Mouse (Mus musculus) neural tube, embryonic 12.5 days (tissue): ENCODE measurements around the gene Dapp1. TPM values are rescaled to one million over a fixed set of nuclear protein-coding genes. Genes with fewer than 3 reads are reported as not detected.
A peak's percentile ranks its signal among the peaks of the same experiment; 100 is the strongest.
"Not testable (repeated sequence)": the region's sequence is repeated elsewhere in the genome, so short reads cannot be mapped to it uniquely, and the experiment has no call there.

ENCODE experiments used
- ATAC-seq: fragments of 200-750 bp; cut with Nextera tagmentation; 2 replicates; pipeline ENCODE4 v1.8.0; 2017; ENCODE audit warnings: low read depth, mild to moderate bottlenecking, moderate TSS enrichment, moderate library complexity; ENCODE audit not compliant: low FRiP score
- H3K27ac ChIP-seq: fragments of 300-500 bp; sonication (generic); 2 replicates; pipeline ENCODE4 v1.5.1; 2016
- H3K27me3 ChIP-seq: fragments of 300-500 bp; sonication (generic); replicated peaks from 2 replicates; pipeline ENCODE4 v1.6.1; 2016; ENCODE audit warnings: mild to moderate bottlenecking
- H3K36me3 ChIP-seq: fragments of 300-500 bp; sonication (generic); 2 replicates; pipeline ENCODE4 v1.6.1; 2016; ENCODE audit warnings: mild to moderate bottlenecking
- H3K4me1 ChIP-seq: fragments of 300-500 bp; sonication (generic); 2 replicates; pipeline ENCODE4 v1.6.1; 2016
- H3K4me2 ChIP-seq: fragments of 300-500 bp; sonication (generic); replicated peaks from 2 replicates; pipeline ENCODE4 v1.6.1; 2016; ENCODE audit warnings: mild to moderate bottlenecking
- H3K4me3 ChIP-seq: fragments of 300-500 bp; sonication (generic); 2 replicates; pipeline ENCODE4 v1.5.1; 2016
- H3K9ac ChIP-seq: fragments of 300-500 bp; sonication (generic); 2 replicates; pipeline ENCODE4 v1.6.1; 2016; ENCODE audit warnings: mild to moderate bottlenecking
- H3K9me3 ChIP-seq: fragments of 300-500 bp; sonication (generic); 2 replicates; pipeline ENCODE4 v1.6.1; 2016; ENCODE audit warnings: mild to moderate bottlenecking
- WGBS: fragments of 180-500 bp; shearing (Covaris S2); methylation state at CpG from one replicate; pipeline ENCODE4 v1.1.7; 2016; 5-methylcytosine and 5-hydroxymethylcytosine counted together
- polyA plus RNA-seq: library from polyadenylated mRNA; unstranded; fragments of >200 nt; fragmentation: Nextera tagmentation; extraction: Ambion mirVana; gene quantifications from 2 replicates; pipeline ENCODE4 v1.2.1, GENCODE M21; 2016

Dapp1 gene
- polyA plus RNA-seq, 1 experiment from 2014 or later: 2.2 TPM

GRCm38 (mm10) chr3:137929940-137930339 is 51.4 kb downstream of the Dapp1 start:
- H3K27ac ChIP-seq: no peak overlapping the region
- no peak overlapping the region for H3K4me2 ChIP-seq
- no peaks in the 10 kb centered on the region for H3K27me3 ChIP-seq
- H3K36me3 ChIP-seq: peaks cover 32% of the 10 kb centered on the region
- no peaks in the 10 kb centered on the region for H3K9me3 ChIP-seq
- no peak overlapping the region for H3K9ac ChIP-seq
- no peak overlapping the region for H3K4me3 ChIP-seq
- ATAC-seq: no peak
- WGBS: 95% methylated on average over 3 of the region's 3 CpGs
- no peaks in the 10 kb centered on the region for H3K4me1 ChIP-seq

GRCm38 (mm10) chr3:137927010-137927409 is 54.3 kb downstream of the Dapp1 start:
- Histone ChIP-seq H3K27ac (no peak overlapping the region), H3K4me3 (no peak overlapping the region), H3K36me3 (peaks cover 35% of the 10 kb centered on the region), H3K4me2 (no peak overlapping the region), H3K27me3 (no peaks in the 10 kb centered on the region), H3K9me3 (no peaks in the 10 kb centered on the region), H3K4me1 (no peaks in the 10 kb centered on the region), H3K9ac (no peak overlapping the region)
- WGBS: 93% methylated on average over 4 of the region's 4 CpGs
- ATAC-seq: no peak

- ATAC-seq: no peak
- WGBS: 97% methylated on average over 4 of the region's 4 CpGs
These were observed 60.8 kb downstream of the Dapp1 start for GRCm38 (mm10) chr3:137920594-137920993.

GRCm38 (mm10) chr3:137919398-137919797 is 61.9 kb downstream of the Dapp1 start:
- H3K4me2 ChIP-seq: peak overlapping the region; percentile 84
- H3K36me3 ChIP-seq: peaks cover 12% of the 10 kb centered on the region
- peak overlapping the region; percentile 80 for H3K9ac ChIP-seq
- ATAC-seq: no peak
- H3K27me3 ChIP-seq: no peaks in the 10 kb centered on the region
- no peaks in the 10 kb centered on the region for H3K9me3 ChIP-seq
- WGBS: 93% methylated on average over 7 of the region's 7 CpGs
- H3K27ac ChIP-seq: no peak overlapping the region
- peak overlapping the region; percentile 90; the same call in 1 of the 2 replicates for H3K4me3 ChIP-seq
- peaks cover 16% of the 10 kb centered on the region for H3K4me1 ChIP-seq

More at GRCm38 (mm10) chr3:137920594-137920993, 60.8 kb downstream of the Dapp1 start:
- H3K36me3 ChIP-seq: peaks cover 12% of the 10 kb centered on the region
- peaks cover 16% of the 10 kb centered on the region for H3K4me1 ChIP-seq
- H3K4me3 ChIP-seq: no peak overlapping the region
- no peak overlapping the region for H3K9ac ChIP-seq
- no peaks in the 10 kb centered on the region for H3K27me3 ChIP-seq
- no peak overlapping the region for H3K27ac ChIP-seq
- H3K4me2 ChIP-seq: no peak overlapping the region
- H3K9me3 ChIP-seq: no peaks in the 10 kb centered on the region

GRCm38 (mm10) chr3:137918932-137919311 is 62.4 kb downstream of the Dapp1 start:
- H3K27me3 ChIP-seq: no peaks in the 10 kb centered on the region
- WGBS: 18% methylated on average over 6 of the region's 6 CpGs
- no peaks in the 10 kb centered on the region for H3K9me3 ChIP-seq
- peak; percentile 18; the same call in 1 of the 2 replicates for ATAC-seq
- H3K27ac ChIP-seq: no peak overlapping the region
- peak overlapping the region; percentile 84 for H3K4me2 ChIP-seq
- peak overlapping the region; percentile 80 for H3K9ac ChIP-seq
- H3K4me3 ChIP-seq: peak overlapping the region; percentile 90
- H3K36me3 ChIP-seq: peaks cover 12% of the 10 kb centered on the region
- H3K4me1 ChIP-seq: peaks cover 16% of the 10 kb centered on the region

GRCm38 (mm10) chr3:137918172-137918931 is 63.0 kb downstream of the Dapp1 start, which contains the start of gene Lamtor3:
Gene Lamtor3, plus strand, starts transcription at chr3:137918506.
- peak; percentile 91 for ATAC-seq
- Histone ChIP-seq H3K36me3 (peaks cover 12% of the 10 kb centered on the region; the same call in 1 of the 2 replicates), H3K9ac (peak within 1 kb of the TSS; percentile 80), H3K27me3 (no peaks in the 10 kb centered on the region), H3K4me2 (peak within 1 kb of the TSS; percentile 84), H3K4me1 (peaks cover 16% of the 10 kb centered on the region), H3K4me3 (peak within 1 kb of the TSS; percentile 90), H3K27ac (peak within 1 kb of the TSS; percentile 57; the same call in 1 of the 2 replicates), H3K9me3 (no peaks in the 10 kb centered on the region)
- under 1% methylated on average over 47 of the region's 47 CpGs for WGBS

- WGBS: 27% methylated on average over 12 of the region's 12 CpGs
- Histone ChIP-seq H3K27ac (peak overlapping the region; percentile 42; the same call in 1 of the 2 replicates), H3K27me3 (no peaks in the 10 kb centered on the region), H3K4me3 (peak overlapping the region; percentile 90), H3K4me1 (peaks cover 16% of the 10 kb centered on the region), H3K9ac (peak overlapping the region; percentile 80), H3K9me3 (no peaks in the 10 kb centered on the region), H3K36me3 (peaks cover 12% of the 10 kb centered on the region; the same call in 1 of the 2 replicates), H3K4me2 (peak overlapping the region; percentile 84)
- peak; percentile 58 for ATAC-seq
These were observed 63.6 kb downstream of the Dapp1 start for GRCm38 (mm10) chr3:137917694-137918171.

- WGBS: no CpG with 5 or more reads among the region's 1 CpGs
- H3K4me3 ChIP-seq: not testable (repeated sequence)
These were observed 66.8 kb downstream of the Dapp1 start for GRCm38 (mm10) chr3:137914567-137914966.

GRCm38 (mm10) chr3:137913093-137913492 is 68.3 kb downstream of the Dapp1 start:
- no peak for ATAC-seq
- WGBS: 72% methylated on average over 2 of the region's 2 CpGs
- peaks cover 4% of the 10 kb centered on the region; the same call in 1 of the 2 replicates for H3K36me3 ChIP-seq

More at GRCm38 (mm10) chr3:137914567-137914966, 66.8 kb downstream of the Dapp1 start:
- peaks cover 15% of the 10 kb centered on the region for H3K4me1 ChIP-seq
- not testable (repeated sequence) for H3K9me3 ChIP-seq, ATAC-seq, H3K4me2 ChIP-seq, H3K36me3 ChIP-seq, H3K27ac ChIP-seq, H3K27me3 ChIP-seq, H3K9ac ChIP-seq

GRCm38 (mm10) chr3:137900149-137900548 is 81.2 kb downstream of the Dapp1 start:
- no peak overlapping the region for H3K9ac ChIP-seq
- H3K4me1 ChIP-seq: no peaks in the 10 kb centered on the region
- no peak overlapping the region for H3K27ac ChIP-seq
- no peaks in the 10 kb centered on the region for H3K27me3 ChIP-seq
- H3K9me3 ChIP-seq: no peaks in the 10 kb centered on the region
- H3K36me3 ChIP-seq: peaks cover 14% of the 10 kb centered on the region; the same call in 1 of the 2 replicates
- ATAC-seq: no peak
- 82% methylated on average over 10 of the region's 10 CpGs for WGBS
- H3K4me2 ChIP-seq: no peak overlapping the region
- no peak overlapping the region for H3K4me3 ChIP-seq

More at GRCm38 (mm10) chr3:137913093-137913492, 68.3 kb downstream of the Dapp1 start:
- Histone ChIP-seq H3K4me3 (no peak overlapping the region), H3K9me3 (no peaks in the 10 kb centered on the region), H3K4me1 (peaks cover 7% of the 10 kb centered on the region; the same call in 1 of the 2 replicates), H3K9ac (no peak overlapping the region), H3K4me2 (no peak overlapping the region), H3K27ac (no peak overlapping the region), H3K27me3 (no peaks in the 10 kb centered on the region)

- Histone ChIP-seq H3K9ac (no peak overlapping the region), H3K27ac (no peak overlapping the region), H3K4me3 (no peak overlapping the region), H3K36me3 (peaks cover 14% of the 10 kb centered on the region; the same call in 1 of the 2 replicates), H3K27me3 (no peaks in the 10 kb centered on the region), H3K9me3 (no peaks in the 10 kb centered on the region), H3K4me1 (no peaks in the 10 kb centered on the region), H3K4me2 (no peak overlapping the region)
- ATAC-seq: no peak
- 92% methylated on average over 5 of the region's 5 CpGs for WGBS
These were observed 83.7 kb downstream of the Dapp1 start for GRCm38 (mm10) chr3:137897685-137898084.

- H3K4me2 ChIP-seq: no peak overlapping the region
- no peaks in the 10 kb centered on the region for H3K27me3 ChIP-seq
- no peak overlapping the region for H3K4me3 ChIP-seq
- H3K9me3 ChIP-seq: no peaks in the 10 kb centered on the region
- no peaks in the 10 kb centered on the region for H3K4me1 ChIP-seq
- no peak overlapping the region for H3K9ac ChIP-seq
- ATAC-seq: no peak
- peaks cover 9% of the 10 kb centered on the region; the same call in 1 of the 2 replicates for H3K36me3 ChIP-seq
- WGBS: 93% methylated on average over 3 of the region's 3 CpGs
- H3K27ac ChIP-seq: no peak overlapping the region
These were observed 84.5 kb downstream of the Dapp1 start for GRCm38 (mm10) chr3:137896867-137897266.
